Mouse (Mus musculus) mesoderm, embryonic 11.5 days (tissue): ENCODE measurements around the gene Lman1l.

Experiments used
- DNase-seq: peaks from one replicate; pipeline ENCODE4 v3.0.0-alpha.2; 2012; ENCODE audit warnings: low read depth, low spot score

The Lman1l gene

DNA sequence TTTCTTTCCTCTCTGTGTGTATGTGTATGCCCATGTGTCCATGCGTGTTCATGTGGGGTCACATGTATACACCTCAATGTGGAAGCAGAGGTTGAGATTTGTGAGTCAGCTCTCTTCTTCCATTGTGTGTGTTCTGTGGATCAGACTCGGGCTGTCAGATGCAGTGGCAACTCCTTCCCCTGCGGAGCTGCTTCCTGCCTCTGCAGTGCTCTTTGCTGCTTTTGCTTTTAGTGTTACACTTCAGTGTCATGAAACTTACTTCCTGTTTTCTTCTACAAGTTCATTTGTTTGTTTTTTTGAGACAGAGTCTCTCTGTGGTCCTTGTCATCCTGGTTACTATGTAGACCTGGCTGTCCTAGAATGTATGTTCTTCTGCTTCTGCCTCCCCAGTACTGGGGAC, 35.6 kb downstream of the Lman1l start:
- no peak for DNase-seq

DNA sequence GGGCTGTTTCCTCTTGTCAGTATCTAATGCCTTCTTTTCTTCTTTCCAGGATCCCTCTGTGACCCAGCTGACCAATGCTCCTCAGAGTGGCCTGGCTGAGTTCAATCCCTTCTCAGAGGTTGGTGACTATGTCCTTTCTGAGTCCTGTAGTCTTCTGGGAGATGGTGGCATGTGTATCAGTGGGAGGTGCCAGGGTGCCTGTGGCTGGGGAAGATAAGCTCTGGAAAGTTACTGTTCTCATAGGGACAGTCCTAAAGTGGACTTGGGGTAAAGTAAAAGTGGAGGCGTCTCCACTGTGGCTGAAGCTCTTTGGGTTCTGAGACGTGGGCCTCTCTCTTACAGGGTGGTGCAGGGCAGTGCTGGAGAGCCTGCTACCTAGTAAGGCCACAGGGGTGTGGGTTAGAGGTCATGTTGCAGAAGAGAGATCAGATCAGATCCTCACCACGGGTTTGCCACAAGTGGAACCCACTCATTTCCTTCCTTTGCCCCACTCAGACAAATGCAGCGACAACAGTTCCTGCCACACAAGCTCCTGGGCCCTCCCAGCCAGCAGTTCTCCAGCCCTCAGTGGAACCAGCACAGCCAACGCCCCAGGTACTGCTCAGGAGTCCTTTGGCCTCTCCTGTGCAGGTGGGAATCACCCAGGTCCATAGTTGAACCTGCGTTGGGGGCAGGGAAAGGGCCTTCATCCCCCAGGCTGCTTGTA, 43.3 kb downstream of the Lman1l start:
- no peak for DNase-seq

DNA sequence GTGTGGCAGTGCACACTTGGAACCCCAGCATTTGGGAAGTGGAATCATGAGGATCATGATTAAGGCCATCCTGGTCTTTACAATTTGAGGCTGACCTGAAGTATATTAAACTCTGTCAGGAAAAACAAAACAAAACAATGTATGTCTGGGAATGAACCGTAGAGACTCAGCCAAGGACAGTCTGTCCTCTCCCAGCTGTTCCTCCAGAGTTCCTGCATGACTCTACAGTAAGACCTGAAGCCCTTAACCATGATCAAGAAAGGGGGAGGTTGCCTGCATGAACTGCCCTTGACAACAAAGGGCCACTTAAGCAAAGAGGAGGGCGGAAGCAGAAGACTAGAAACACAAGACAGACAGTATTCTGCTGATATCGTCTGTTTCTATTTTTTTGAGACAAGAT, 45.0 kb downstream of the Lman1l start:
- no peak for DNase-seq

GRCm38 (mm10) chr9:57574397-57574796, 46.2 kb downstream of the Lman1l start:
- DNase-seq = no peak

DNA sequence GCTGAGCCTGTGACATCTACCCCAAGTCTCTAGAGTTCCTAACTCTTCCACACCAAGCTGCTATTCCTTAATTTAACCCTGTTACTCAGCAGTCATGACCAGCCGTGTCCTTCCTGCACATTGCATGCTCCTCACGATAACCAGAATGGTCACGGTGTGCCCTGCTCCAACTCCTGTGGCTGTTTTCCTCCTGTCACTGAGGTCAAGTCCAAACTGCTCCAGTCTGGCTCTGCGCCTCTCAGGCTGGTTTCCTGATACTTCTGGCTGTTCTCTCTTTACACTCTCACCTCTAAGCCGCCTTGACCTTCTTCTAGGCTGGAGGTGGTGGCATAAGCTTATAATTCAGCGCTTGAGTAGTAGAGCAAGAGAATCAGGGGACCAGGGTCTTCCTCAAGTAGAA, 52.1 kb downstream of the Lman1l start:
- no peak for DNase-seq

DNA sequence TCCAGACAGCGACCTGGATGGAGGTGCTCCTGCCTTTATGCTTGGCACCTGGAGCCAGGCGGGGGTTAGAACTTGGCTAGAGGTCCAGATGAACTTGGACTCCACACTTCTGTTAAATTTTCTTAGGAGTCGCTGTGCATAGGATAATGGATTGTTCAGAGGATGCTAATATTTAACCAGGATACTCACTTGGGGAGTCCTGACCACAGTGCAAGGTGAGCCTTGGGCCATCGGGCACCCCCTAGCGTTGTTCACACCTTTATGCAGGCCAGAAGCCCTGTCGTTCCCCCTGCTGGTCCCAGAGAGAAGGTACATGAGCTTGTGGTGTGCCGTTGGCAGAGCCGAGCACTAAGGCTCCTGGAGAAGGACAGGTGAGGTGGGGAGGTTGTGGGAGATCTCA, 53.7 kb downstream of the Lman1l start:
- no peak for DNase-seq

GRCm38 (mm10) chr9:57565741-57566221, 54.8 kb downstream of the Lman1l start:
- DNase-seq = peak; percentile 43

DNA sequence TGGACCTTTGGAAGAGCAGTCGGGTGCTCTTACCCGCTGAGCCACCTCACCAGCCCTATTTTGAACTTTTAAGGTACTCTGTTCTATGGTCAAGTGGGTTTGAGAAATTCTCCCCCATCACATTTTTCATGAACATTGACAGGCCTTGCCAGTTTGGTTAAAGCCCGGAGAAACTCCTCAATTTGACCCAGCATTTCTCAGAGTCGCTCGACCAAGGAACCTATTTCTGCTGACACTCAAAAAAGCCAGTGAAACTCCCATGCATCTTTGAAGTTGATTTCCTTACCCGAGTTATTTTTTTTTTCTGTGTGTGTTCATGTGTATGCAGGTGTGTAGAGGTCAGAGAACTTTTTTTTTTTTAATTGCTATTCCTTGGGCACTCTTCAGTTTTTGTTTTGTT, 56.0 kb downstream of the Lman1l start:
- DNase-seq = no peak

- DNase-seq = no peak
These were observed 57.6 kb downstream of the Lman1l start for GRCm38 (mm10) chr9:57562896-57563372.

GRCm38 (mm10) chr9:57561711-57562099, 58.9 kb downstream of the Lman1l start:
- no peak for DNase-seq

- peak; percentile 93 for DNase-seq
These were observed 59.5 kb downstream of the Lman1l start, which contains the start of gene Scamp2 for GRCm38 (mm10) chr9:57560861-57561710. TSS of gene Scamp2 (plus strand) at chr9:57560943.

DNA sequence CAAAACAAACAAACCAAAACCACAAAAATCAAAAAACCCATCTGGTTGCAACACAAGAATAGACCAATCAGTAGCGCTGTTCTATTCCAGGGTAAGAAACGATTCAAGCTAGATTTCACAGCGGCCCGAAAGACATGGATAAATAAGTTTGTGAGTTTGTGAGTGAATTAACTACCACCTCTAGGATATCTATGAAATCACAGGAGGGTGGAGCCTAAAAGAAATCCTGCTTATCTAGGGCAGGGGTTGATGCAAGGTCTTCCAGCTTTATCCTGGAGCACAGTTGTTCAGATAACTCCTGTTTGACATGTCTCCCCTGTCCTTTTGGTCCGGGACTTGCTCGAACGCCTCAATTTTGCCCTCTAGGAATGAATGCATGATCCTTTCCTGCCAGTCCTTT, 60.3 kb downstream of the Lman1l start:
- DNase-seq = no peak

DNA sequence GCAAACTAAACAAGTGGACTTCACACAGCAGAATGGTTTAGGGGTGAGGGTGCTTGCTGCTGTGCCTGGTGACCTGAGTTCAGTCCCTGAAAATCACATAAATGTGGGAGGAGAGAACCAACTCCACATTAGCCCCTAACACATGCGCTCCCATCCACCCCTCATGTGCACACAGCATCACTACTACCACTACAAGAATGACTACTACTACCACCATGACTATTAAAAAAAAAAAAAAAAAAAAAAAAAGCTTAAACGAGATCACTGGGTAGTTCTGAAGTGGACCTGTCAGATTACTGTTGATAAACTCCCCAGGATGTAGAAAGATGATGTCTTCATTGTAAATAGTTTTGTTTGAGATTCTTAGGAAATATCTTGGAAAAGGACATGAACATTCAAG, 61.0 kb downstream of the Lman1l start:
- DNase-seq = no peak

DNA sequence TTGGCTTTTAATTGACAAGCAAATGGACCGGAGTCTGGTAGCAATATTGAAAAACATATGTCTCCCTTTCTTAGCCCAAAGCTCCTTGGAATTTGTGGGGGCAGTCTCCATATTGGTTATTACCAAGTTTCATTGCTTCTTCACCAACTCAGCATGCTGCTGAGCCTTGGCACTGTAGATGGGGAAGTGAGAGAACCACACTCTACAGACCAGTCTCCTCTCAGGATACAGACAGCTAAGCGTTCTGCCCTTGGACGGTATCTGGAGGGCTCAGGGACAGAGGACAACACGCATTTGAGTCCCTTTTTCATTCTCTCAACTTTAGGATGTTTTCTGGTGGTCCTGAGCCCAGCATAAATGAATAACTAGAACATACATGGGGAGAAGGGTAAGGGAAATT, 61.9 kb downstream of the Lman1l start:
- DNase-seq = no peak

- no peak for DNase-seq
These were observed 63.4 kb downstream of the Lman1l start for GRCm38 (mm10) chr9:57557215-57557614.
